Mouse (Mus musculus): ENCODE measurements at regions not wholly inside any gene's neighbourhood (a gene's known extent, or its start where the extent isn't known, plus 50 kb on each side); places are given as distances from the start of the nearest gene placed in this dataset.

GRCm38 (mm10) chr2:172643860-172644259, 94.5 kb downstream of the Tfap2c start:
- WGBS = 37% methylated on average over 12 of the region's 12 CpGs
- Histone ChIP-seq H3K27ac (ENCODE audit: insufficient read depth, low read depth, low read length) (no peak overlapping the region), H3K4me3 (ENCODE audit: insufficient read depth, low read depth, low read length) (no peak overlapping the region), H3K4me1 (ENCODE audit: control insufficient read depth, insufficient read depth, low read length) (0 out of 2 replicates have a peak, but pooled peaks cover 6% of the 10 kb centered on the region)
- TF ChIP-seq POLR2A (IDR thresholded peaks at IDR 0.05; ENCODE audit: insufficient read depth, low read depth, low read length) = no peak
- no peak for TF ChIP-seq CTCF (IDR thresholded peaks at IDR 0.05; ENCODE audit: insufficient read depth, low read depth, low read length)

GRCm38 (mm10) chr2:172644451-172644850, 95.1 kb downstream of the Tfap2c start:
- Histone ChIP-seq H3K27ac (ENCODE audit: insufficient read depth, low read depth, low read length) (no peak overlapping the region), H3K4me3 (ENCODE audit: insufficient read depth, low read depth, low read length) (no peak overlapping the region)
- WGBS = 63% methylated on average over 6 of the region's 6 CpGs

GRCm38 (mm10) chr2:172648072-172648471, 98.7 kb downstream of the Tfap2c start:
- H3K27ac ChIP-seq (ENCODE audit: insufficient read depth, low read depth, low read length) = no peak overlapping the region
- WGBS = 86% methylated on average over 11 of the region's 11 CpGs
- TF ChIP-seq POLR2A (IDR thresholded peaks at IDR 0.05; ENCODE audit: insufficient read depth, low read depth, low read length) = no peak
- TF ChIP-seq CTCF (IDR thresholded peaks at IDR 0.05; ENCODE audit: insufficient read depth, low read depth, low read length) = no peak
- no peak overlapping the region for H3K4me3 ChIP-seq (ENCODE audit: insufficient read depth, low read depth, low read length)
- 0 out of 2 replicates have a peak, but pooled peaks cover 6% of the 10 kb centered on the region for H3K4me1 ChIP-seq (ENCODE audit: control insufficient read depth, insufficient read depth, low read length)

More at GRCm38 (mm10) chr2:172644451-172644850, 95.1 kb downstream of the Tfap2c start:
- H3K4me1 ChIP-seq (ENCODE audit: control insufficient read depth, insufficient read depth, low read length) = 0 out of 2 replicates have a peak, but pooled peaks cover 6% of the 10 kb centered on the region
- no peak for TF ChIP-seq CTCF (IDR thresholded peaks at IDR 0.05; ENCODE audit: insufficient read depth, low read depth, low read length)
- TF ChIP-seq POLR2A (IDR thresholded peaks at IDR 0.05; ENCODE audit: insufficient read depth, low read depth, low read length) = no peak

- Histone ChIP-seq H3K4me3 (ENCODE audit: insufficient read depth, low read depth, low read length) (no peak overlapping the region), H3K27ac (ENCODE audit: insufficient read depth, low read depth, low read length) (no peak overlapping the region), H3K4me1 (ENCODE audit: control insufficient read depth, insufficient read depth, low read length) (no peaks in the 10 kb centered on the region)
- TF ChIP-seq CTCF (IDR thresholded peaks at IDR 0.05; ENCODE audit: insufficient read depth, low read depth, low read length) (no peak), POLR2A (IDR thresholded peaks at IDR 0.05; ENCODE audit: insufficient read depth, low read depth, low read length) (no peak)
- 94% methylated on average over 10 of the region's 10 CpGs for WGBS
These were observed 111.1 kb downstream of the Tfap2c start for GRCm38 (mm10) chr2:172660479-172660878.

- Histone ChIP-seq H3K4me1 (ENCODE audit: control insufficient read depth, insufficient read depth, low read length) (no peaks in the 10 kb centered on the region), H3K4me3 (ENCODE audit: insufficient read depth, low read depth, low read length) (no peak overlapping the region), H3K27ac (ENCODE audit: insufficient read depth, low read depth, low read length) (no peak overlapping the region)
- TF ChIP-seq POLR2A (IDR thresholded peaks at IDR 0.05; ENCODE audit: insufficient read depth, low read depth, low read length) = no peak
- no peak for TF ChIP-seq CTCF (IDR thresholded peaks at IDR 0.05; ENCODE audit: insufficient read depth, low read depth, low read length)
- 55% methylated on average over 7 of the region's 7 CpGs for WGBS
These were observed 111.5 kb downstream of the Tfap2c start for GRCm38 (mm10) chr2:172660916-172661315.

GRCm38 (mm10) chr2:172661418-172661980, 112.1 kb downstream of the Tfap2c start:
- Histone ChIP-seq H3K27ac (ENCODE audit: insufficient read depth, low read depth, low read length) (no peak overlapping the region), H3K4me3 (ENCODE audit: insufficient read depth, low read depth, low read length) (no peak overlapping the region), H3K4me1 (ENCODE audit: control insufficient read depth, insufficient read depth, low read length) (no peaks in the 10 kb centered on the region)
- no peak for TF ChIP-seq POLR2A (IDR thresholded peaks at IDR 0.05; ENCODE audit: insufficient read depth, low read depth, low read length)
- no peak for TF ChIP-seq CTCF (IDR thresholded peaks at IDR 0.05; ENCODE audit: insufficient read depth, low read depth, low read length)
- WGBS = 50% methylated on average over 15 of the region's 15 CpGs

- Histone ChIP-seq H3K4me1 (ENCODE audit: control insufficient read depth, insufficient read depth, low read length) (no peaks in the 10 kb centered on the region), H3K4me3 (ENCODE audit: insufficient read depth, low read depth, low read length) (no peak overlapping the region), H3K27ac (ENCODE audit: insufficient read depth, low read depth, low read length) (no peak overlapping the region)
- TF ChIP-seq CTCF (IDR thresholded peaks at IDR 0.05; ENCODE audit: insufficient read depth, low read depth, low read length) (no peak), POLR2A (IDR thresholded peaks at IDR 0.05; ENCODE audit: insufficient read depth, low read depth, low read length) (no peak)
- WGBS = 90% methylated on average over 11 of the region's 11 CpGs
These were observed 112.8 kb downstream of the Tfap2c start for GRCm38 (mm10) chr2:172662165-172662564.

- Histone ChIP-seq H3K27ac (ENCODE audit: insufficient read depth, low read depth, low read length) (no peak overlapping the region), H3K4me3 (ENCODE audit: insufficient read depth, low read depth, low read length) (no peak overlapping the region), H3K4me1 (ENCODE audit: control insufficient read depth, insufficient read depth, low read length) (no peaks in the 10 kb centered on the region)
- 27% methylated on average over 6 of the region's 6 CpGs for WGBS
- TF ChIP-seq POLR2A (IDR thresholded peaks at IDR 0.05; ENCODE audit: insufficient read depth, low read depth, low read length) = no peak
- TF ChIP-seq CTCF (IDR thresholded peaks at IDR 0.05; ENCODE audit: insufficient read depth, low read depth, low read length) = no peak
These were observed 114.3 kb downstream of the Tfap2c start for GRCm38 (mm10) chr2:172663681-172664080.

GRCm38 (mm10) chr2:172673081-172673480, 123.7 kb downstream of the Tfap2c start:
- H3K27ac ChIP-seq (ENCODE audit: insufficient read depth, low read depth, low read length) = no peak overlapping the region
- no peaks in the 10 kb centered on the region for H3K4me1 ChIP-seq (ENCODE audit: control insufficient read depth, insufficient read depth, low read length)
- TF ChIP-seq POLR2A (IDR thresholded peaks at IDR 0.05; ENCODE audit: insufficient read depth, low read depth, low read length) = no peak
- TF ChIP-seq CTCF (IDR thresholded peaks at IDR 0.05; ENCODE audit: insufficient read depth, low read depth, low read length) = no peak
- WGBS = 43% methylated on average over 2 of the region's 2 CpGs
- no peak overlapping the region for H3K4me3 ChIP-seq (ENCODE audit: insufficient read depth, low read depth, low read length)
